Mouse (Mus musculus) layer of hippocampus, postnatal 10 days (tissue): ENCODE data around the gene Gm45062. TPM values are rescaled to one million over a fixed set of nuclear protein-coding genes. Genes with fewer than 3 reads are reported as not detected.
"Not testable (repeated sequence)": the region's sequence is repeated elsewhere in the genome, so short reads cannot be mapped to it uniquely, and the experiment has no call there.

Experiments
- DNase-seq, 2 experiments: peaks; one replicate each; pipeline ENCODE4 v3.0.0; 2021; ENCODE audit warnings: low spot score in 2 of 2
- total RNA-seq, 2 experiments: library from RNA; stranded (reverse); gene quantifications; 2 replicates each; pipeline ENCODE4 v1.2.3; 2021

Gene Gm45062
- total RNA-seq, 2 experiments from 2014 or later: 1.1 to 2.3 TPM

- DNase-seq: no peak
Measured at GRCm38 (mm10) chr6:8307878-8308775, 48.9 kb downstream of the Gm45062 start.

- no peak for DNase-seq
Measured at GRCm38 (mm10) chr6:8312554-8312953, 53.3 kb downstream of the Gm45062 start.

DNA sequence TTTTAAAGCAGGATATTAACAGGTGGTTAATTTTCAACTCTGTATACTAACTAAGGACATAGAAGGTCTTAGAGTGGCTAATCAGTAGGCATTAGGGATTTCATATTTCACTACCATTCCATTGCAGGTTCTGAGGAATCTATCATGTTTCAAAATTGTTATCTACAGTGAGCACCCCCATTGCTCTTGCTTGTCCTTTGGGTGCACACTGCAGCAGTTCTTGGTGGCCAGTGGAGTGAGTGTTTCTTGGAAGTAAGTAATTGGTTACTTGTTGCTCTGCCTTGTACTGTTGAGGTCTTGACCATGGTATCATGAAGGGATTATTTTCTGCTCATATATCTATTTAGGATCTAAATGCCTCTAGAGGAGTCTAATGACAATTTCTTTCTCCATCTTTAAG is 57.0 kb downstream of the Gm45062 start:
- no peak for DNase-seq

GRCm38 (mm10) chr6:8319591-8319990 is 60.3 kb downstream of the Gm45062 start:
- no peak for DNase-seq

DNA sequence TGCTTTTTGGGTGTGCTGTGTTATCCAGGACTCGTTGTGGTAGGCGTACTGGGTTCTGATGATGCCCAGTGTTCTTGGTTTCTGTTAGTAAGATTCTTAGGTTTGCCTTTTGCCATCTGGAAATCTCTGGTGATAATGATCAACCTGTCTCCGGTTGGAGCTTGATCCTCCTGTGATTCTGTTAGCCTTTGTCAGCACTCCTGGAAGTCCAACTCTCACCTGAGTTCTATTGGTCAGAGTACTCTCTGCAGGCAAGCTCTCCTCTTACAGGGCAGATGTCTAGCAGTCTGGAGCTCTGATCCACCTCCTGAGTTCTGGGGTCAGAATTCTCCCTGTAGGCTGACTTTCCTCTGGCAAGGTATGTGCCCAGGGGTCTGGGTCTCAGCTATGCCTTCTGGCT is 72.2 kb downstream of the Gm45062 start:
- not testable (repeated sequence) for DNase-seq

DNA sequence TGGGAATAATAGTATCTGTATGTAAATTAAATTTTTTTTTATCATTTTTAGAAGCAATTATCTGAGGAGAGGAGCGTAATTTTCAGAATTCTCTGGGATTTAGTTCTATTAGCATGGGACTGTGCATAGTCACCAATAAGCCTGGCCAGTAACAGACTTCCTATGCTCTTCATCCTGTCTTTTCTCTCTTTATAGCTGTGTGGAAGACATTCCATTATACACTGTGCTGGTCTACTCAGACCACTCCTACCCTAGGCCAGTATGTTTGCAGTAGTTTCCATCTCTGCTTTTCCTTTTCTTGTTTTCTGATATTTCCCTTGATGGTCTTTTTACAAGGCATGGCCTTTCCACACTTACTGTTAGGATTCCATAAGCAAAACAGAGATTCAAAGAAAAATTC is 74.1 kb downstream of the Gm45062 start:
- no peak for DNase-seq

- DNase-seq: no peak
Measured at GRCm38 (mm10) chr6:8336487-8337390, 77.5 kb downstream of the Gm45062 start.

DNA sequence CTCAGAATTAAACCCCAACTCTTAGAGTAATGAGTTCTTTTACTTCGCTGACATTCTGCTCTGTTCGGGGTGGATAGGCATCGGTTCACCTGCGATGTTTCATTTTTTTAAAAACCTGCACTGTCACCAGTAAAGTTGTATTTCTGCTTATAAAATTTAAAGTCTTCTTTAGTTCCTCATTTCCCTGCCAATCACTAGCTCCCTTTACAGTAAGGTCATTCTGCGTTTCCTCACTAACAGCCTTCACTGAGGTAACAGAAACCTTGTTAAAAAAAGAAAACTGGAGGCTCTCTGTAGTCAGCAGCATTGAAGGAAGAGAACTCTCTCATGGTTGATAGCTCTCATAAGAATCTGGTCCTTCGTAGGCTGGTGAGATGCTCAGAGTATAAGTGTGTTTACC is 80.2 kb downstream of the Gm45062 start:
- DNase-seq: no peak

DNA sequence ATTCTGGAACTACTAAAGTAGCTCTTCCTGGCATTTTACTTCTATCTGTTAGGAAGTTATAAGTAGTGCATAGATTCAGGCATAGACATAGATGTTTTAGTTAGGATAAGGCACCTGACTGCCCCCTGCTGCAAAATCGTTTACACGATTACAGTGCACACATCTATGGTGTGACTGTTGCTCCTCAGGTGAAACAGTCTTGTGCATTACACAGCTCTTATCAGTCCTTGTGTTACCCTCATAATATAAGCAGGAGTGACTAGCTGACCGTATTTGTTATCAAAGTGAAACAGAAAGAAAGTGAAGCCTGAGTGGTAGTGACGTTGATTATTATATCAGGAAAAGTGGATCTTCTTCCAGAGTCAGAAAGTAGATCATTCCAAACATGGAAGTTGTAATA is 84.0 kb downstream of the Gm45062 start:
- no peak for DNase-seq

- DNase-seq: no peak
Measured at GRCm38 (mm10) chr6:8345219-8345856, 86.1 kb downstream of the Gm45062 start.

GRCm38 (mm10) chr6:8347154-8347553 is 87.9 kb downstream of the Gm45062 start:
- DNase-seq: no peak

- DNase-seq: no peak
Measured at GRCm38 (mm10) chr6:8348344-8348743, 89.1 kb downstream of the Gm45062 start.

- no peak for DNase-seq
Measured at GRCm38 (mm10) chr6:8349060-8349670, 89.9 kb downstream of the Gm45062 start.

DNA sequence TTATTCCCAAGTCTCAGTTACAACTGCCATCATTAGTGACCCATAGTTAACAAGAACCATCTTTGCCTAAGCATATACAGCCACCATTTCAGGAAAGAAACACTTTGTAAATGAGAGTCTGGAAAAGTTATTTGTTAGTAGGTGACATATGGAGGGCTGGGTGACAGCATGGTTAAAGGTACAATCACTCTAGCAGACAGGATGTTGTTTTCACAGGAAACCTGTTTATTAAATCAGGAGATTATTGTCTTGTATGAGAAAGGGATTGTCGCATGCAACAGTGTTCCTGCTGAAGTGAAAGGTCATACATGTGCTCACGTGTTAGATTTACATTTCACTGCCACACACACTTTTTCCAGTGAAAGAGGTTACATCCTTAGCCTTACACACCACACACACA is 92.3 kb downstream of the Gm45062 start:
- no peak for DNase-seq

DNA sequence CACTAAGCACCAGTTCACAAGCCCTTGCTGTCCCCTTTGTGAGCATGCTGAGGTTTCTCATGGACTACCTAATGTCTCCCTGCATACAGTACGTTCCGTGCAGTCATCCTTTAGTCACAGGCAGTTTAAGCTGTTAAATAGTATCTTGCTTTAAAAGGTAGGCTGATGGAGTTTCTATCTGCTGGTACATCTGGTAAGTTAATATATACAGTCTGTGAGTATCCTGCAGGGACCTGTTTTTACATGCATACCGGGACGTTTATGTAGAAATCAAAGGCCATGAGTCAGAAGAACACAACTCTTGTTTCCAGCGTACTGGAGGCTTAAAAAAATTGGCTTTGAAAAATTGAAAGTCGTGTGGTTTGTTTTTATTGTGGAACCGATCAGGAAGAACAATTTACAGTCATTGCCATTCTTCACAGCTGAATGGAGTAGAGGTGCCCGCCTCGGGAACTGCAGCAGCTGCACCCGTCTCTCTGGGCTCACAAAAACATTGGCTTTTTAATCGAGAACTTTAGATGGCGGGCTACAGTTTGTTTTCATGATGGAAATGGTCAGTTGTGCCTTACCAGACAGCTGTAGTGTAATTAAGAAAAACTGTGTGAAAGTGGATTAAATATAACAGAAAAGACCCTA is 93.4 kb downstream of the Gm45062 start:
- DNase-seq: no peak

DNA sequence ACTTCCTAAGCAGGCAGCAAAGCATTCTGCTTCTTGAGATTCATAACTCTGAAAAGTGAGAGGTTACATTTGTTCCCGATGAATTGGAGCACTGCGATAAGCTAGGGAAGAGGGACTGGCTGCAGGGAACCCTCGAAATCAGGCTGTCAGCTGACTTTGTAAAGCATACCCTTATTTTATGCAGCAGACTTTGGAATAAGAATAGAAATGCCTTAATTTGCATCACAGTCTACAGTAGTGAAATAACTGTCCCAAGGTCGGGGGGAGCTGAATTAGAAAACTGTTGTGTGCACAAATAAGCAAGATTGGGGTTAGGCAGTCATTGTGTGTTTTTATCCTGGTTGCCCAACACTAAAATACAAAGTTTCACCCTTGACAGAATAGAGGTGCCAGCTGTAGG is 94.2 kb downstream of the Gm45062 start:
- DNase-seq: no peak

GRCm38 (mm10) chr6:8354846-8355245 is 95.6 kb downstream of the Gm45062 start:
- DNase-seq: no peak

DNA sequence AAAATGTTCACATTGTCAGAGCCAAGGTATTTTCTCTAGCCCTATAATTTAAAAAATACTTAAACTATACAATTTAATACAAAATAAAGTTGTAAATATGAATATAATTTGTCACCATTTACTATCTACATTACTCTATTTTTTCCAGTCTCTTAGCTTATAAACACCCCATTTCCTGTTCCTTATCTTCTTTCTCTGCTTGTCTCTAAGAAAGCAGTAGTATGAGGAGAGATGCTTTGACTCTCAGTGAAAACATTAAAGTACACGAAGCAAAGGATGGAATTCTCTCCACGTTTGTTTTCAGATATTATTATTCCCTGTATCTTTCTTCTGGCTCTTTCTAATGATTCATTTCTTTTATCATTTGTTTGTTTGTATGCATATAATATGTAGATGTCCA is 99.0 kb downstream of the Gm45062 start:
- DNase-seq: no peak

DNA sequence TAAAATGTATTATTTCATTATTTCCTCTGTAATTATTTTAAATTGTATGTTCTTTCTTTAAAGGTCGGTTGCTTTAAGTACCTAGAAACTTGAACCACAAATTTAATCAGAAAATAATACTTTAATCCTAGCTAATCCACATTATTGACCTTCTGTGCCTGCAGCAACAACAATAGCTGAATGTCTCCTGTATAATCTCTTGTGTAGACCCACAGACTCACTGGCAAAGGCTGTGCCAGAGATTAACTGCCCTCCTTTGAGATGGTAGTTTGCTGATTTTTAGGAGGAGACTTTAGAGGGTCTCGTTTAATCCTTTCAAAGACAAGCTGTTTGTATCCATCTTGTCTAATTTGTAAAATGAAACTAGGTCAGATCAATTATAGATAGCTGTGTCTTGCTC is 99.5 kb downstream of the Gm45062 start:
- DNase-seq: no peak

- no peak for DNase-seq
Measured at GRCm38 (mm10) chr6:8360805-8361204, 101.6 kb downstream of the Gm45062 start.
